Mouse (Mus musculus) thymus, postnatal 36 days (tissue): Measurements from ENCODE around the gene Pdzd2.

ENCODE experiments used
- DNase-seq, 2 experiments: peaks; one replicate each; pipeline ENCODE4 v3.0.0; 2022; ENCODE audit warnings: mixed read lengths in 2 of 2

Gene Pdzd2

DNA sequence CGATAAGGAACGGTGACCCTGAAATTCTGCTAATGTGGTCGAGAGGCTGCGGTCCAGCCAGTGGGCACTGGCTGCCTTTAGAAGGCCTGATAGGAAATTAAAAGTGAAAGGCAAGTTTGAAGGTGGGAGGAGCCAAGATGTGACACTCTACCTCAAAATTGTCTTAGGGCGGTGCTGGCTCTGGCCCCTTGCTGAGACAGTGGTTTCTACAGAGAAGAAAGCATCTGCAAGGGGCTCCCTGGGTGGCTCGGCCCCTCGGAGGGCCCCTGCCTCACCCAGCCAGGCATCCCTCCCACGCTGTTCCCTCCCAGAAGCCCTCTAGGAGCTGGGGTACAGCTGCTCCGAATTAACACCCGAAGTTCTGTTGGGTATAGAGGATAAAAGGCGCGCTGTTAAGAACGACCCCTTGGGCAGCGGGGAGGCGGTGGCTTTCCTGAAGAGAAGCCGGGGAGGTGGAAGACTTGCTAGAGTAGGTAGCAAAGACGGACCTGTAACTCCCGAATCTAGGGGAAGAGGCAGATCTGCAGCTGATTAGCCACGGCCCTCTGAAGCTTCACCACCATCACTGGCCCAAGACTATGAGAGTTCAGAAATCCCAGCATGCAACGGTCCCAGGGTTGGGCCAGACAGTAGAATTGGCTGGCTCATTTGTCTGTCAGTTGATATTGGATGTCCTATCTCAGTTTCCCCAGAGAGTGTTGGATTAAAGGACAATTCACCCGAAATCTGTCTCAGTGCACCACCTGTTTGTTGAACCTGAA, 71.8 kb downstream of the Pdzd2 start:
- DNase-seq, result peak; percentile 6 to 14

DNA sequence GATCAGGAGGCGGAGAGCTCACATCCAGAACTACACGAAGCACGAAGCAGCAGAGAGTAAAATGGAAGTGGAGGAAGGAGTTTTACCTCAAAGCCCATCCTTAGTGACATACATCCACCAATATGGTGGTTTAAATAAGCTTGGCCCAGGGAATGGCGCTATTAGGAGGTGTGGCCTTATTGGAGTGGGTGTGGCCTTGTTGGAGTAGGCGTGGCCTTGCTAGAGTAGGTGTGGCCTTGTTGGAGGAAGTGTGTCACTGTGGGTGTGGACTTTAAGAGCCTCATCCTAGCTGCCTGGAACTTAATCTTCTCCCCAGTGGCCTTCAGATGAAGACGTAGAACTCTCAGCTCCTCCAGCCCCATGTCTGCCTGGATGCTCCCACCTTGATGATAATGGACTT, 73.8 kb downstream of the Pdzd2 start:
- DNase-seq, result no peak

DNA sequence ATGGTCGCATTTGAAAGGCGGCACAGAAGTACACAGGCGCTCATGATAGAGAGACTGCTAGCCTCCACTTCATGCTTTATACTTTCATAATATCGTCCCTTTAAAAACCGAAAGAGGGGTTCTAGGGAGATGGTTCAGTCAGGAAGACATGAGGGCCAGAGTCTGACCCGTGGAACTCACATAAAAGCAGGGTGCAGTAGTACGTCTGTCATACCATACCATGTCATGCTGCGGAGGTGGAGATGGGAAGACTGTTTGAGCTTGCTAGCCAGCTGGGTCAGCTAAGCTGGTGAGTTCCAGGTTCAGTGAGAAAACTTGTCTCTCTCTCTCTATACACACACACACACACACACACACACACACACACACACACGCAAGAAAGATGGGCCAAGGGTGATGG, 76.4 kb downstream of the Pdzd2 start:
- no peak for DNase-seq

DNA sequence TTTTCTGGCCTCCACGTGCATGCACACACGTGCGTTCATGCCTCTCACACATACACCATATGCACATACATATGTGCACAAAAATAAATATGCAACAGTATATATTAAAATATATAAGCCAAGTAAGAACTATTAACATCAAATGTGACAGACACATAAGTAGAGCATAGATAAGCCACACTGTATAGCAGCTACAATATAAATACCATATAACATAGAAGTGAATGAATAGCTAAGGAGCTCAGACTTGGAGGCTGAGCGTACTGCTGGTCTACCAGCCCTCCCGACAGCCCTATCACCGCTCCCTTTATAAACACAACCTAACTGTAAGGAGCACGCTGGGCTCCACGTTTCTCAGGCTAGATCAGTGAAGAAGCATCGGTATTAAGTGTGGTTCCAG, 79.4 kb downstream of the Pdzd2 start:
- DNase-seq, result no peak

DNA sequence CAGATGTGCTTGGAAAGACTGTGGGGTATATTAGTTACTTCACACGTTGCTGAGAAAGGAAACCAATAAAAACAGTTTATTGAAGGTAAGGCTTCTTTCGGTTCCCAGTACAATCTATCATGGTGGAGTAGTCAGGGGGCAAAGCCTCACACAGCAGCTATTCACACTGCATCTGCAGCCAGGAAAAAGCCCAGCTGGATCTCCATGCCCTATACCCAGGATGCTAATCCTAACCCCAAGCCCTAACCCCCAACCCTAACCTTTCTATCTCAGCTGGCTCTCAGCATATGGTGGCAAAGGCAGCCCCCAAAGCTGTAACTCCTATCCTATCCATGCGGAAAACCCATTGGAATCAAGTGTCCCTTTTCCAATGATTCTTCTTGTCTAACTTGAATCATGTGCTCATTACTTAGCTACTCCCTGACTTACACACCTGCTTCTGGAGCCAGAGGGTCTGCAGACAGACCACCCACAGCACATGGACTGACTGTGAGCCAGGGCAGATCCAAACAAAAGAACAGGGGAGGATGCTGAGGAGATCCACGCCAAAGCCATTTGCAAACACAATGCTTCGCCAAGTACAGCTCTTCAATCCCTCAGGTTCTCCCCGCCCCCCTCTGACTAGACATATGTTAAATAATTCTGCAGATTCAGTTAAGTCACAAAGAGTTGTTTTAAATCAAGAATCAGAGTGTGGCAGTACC, 83.6 kb downstream of the Pdzd2 start:
- no peak for DNase-seq

DNA sequence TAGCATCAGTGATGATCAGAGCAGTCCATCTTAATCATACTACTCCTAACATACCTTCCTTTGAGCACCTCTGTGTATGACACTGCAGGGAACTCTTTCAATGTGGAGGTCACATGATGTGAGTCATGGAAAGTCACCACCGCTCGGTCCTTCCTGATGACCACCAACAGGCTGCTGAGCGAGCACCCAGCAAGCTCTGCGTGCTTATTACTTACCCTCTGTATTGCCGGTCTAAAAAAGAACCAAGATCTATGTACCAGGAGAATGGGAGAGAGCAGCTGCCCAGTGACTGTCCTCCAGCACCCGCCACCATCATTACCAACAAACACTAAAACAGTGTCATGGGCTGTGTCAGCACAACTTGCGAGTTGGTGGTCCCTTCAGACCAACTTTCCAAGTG, 84.4 kb downstream of the Pdzd2 start:
- DNase-seq, result no peak

DNA sequence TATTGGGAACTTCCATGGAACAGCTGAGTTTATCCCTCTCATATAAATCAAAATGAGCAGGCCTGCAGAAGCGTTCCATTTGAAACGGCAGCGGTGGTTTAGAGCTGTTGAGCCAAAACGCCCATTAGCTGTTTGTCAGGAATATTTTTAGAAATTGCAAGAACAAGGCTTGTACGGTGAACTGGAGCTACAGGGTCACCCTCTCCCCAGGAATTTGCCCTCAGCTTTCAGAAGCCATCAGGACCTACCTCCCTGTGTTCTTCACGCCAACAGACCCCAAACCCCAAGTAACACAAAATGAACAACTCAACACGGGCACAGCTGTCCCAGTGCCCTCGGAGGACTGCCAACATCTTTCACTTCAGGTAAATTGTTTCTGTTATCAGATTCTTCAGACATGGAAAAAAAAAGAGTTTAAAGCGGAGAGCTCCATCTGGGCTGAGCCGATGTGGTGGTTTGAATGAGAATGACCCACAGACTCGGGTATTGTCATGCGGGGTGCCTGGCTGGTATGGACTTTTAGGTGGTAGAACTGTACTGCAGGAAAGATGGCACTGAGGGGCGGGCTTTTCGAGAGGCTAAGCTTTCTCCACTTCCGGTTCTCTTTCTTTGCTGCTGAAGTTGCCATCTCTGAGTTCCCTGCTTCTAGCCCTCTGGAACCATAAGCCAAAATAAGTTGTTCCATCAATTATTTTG, 87.2 kb downstream of the Pdzd2 start:
- DNase-seq, result no peak

DNA sequence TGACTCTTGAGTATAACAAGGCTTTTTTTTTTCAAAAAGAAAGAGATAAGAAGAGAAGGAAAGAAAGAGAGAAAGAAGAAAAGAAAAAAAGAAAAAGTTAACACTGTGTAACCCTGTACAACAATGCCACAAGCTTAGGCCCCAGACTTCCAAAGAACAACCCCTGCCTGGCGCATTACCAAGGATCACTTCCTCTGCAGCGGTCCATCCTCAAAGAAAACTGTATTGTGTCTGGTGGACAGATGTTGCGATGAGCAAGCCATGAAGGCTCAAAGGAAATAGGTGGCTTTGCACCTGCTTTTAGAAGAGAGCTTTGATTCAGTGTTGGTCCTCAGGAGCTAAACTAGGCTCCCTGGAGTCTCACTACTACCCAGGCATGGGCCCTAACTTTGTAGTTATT, 89.5 kb downstream of the Pdzd2 start:
- no peak for DNase-seq

DNA sequence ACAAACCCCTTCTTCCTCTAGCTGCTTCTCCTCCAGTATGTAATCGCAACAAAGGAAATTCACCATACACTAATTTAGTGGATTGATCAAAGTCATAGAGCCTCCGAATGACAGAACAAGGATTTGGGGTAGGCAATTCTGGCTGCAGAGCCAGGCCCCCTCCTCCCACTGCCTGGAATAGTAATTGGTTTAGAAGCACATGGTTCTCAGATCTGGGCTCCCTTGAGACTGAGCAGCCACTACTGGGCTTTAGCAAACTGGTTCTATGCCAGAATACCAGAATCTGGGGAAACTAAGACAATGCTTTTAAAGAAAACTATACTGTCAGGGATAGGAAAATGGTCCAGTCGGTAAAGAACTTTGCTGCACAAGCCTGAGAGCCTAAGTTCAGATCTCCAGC, 90.0 kb downstream of the Pdzd2 start:
- no peak for DNase-seq

DNA sequence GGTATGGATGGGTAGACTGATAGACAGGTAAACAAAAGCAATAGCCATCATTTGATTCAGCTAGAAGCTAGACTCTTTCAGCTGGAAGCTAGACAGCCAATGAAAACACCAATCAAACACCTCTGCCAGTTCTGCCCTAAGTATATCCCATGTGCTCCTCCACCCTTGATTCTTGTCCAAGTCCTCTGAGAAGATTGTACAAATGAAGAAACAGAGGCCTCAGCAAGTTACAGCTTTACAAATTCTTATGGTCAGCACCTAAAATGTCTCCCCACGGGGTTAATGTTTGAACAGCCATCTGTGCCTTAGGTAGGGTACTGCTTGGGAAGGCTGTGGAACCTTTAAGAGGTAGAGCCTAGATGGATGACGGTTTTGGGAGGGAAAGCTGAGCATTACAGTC, 90.6 kb downstream of the Pdzd2 start:
- no peak for DNase-seq

DNA sequence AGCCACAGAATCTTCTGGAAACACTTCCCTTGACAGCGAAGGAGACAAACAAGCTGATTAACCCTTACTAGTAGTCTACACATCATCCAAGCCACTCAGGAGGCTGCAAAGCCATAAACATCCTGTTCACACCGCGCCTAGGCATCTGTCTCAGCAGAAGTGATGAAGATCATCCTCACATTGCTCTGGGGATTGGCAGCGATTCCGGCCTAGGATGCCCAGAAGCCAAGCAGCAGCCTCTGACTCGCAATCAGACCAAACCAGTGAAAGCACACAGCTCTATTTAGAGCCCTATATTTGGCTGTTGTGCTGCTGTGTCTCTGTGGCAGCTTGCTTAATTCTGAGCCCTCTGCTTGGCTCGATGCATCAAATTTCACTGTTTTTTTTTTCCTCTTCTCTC, 99.0 kb downstream of the Pdzd2 start:
- no peak for DNase-seq

DNA sequence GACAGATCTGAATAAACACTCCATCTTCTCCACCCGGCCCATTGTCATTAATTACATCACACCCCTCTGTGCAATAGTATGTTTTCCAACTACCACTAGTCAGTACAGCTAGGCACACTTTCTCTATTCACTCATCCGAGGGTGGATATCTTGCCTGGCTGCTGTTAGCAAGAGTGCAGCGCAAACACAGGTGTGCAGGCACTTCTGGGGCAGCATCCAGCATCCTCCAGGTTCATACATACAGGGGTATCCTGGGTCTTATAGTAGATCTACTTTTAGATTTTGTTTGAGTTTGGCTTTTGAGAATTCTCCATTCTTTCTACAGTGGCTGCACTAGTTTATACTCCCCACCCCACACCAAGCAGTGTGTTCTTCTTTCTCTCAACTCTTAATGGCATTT, 99.9 kb downstream of the Pdzd2 start:
- DNase-seq, result no peak

DNA sequence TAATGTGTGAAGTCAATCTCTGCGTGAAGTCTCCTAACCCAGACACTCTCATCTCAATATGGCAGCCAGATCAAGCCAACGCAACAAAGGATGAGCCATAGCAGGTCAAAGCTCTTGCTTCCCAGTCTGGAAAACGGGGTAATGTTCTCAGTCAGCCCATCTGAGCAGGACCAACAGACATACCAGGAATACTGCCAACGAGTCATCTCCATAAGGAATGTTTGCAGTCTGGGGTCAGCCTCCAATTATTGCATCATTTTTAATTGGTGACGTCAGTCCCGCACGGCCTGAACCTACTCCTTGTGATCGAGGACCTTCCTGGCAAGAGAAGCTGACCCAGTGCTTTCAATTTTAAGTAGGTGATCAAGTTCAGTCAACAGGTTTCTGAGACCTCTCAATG, 100.5 kb downstream of the Pdzd2 start:
- no peak for DNase-seq

DNA sequence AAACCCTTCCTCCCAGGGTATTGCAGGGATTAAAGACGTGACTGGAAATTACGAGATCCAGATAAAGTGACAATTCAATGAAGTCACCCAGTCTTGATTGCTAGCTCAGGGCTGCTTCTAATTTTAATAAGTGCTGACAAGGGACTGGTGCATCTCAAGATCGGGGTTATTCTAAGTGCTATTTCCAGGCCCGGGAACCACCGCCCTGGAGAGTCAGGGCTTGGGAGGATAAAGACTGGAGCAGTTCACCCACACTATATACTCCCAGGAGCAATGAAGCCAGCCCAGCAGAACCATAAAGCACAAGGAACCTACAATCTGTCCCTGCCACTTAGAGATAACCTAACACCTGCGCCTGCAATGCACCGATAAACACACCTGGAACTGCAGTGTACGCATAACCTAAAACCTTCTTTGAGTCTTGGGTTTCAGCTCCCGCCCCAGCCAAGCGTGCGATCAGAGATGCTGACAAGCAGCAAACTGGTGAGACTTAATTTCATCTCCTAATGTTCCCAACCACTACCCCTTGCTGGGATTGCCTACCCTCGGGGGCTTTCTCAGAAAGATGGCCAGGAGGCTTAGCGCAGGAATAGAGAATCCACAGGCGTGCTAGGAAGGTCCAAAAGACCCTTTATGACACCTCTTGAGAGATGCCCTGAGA, 101.2 kb downstream of the Pdzd2 start:
- no peak for DNase-seq

DNA sequence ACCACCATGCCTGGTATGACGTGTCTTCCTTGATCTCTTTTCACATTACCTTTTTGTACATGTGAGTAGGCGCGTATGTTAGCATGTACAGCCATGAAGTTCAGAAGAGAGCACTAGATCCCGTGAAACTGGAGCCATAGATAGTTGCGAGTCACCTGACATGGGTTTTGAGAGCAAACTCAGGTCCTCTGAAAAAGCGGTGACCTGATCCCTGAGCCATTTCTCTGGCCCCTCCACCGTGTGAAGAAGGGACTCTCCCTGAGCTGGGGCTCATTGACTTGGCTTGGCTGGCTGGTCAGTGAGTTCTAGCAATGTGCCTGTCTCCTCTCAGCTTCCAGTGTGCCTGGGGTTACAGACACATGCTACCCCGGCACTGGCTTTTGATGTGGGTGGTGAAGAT, 102.2 kb downstream of the Pdzd2 start:
- no peak for DNase-seq

DNA sequence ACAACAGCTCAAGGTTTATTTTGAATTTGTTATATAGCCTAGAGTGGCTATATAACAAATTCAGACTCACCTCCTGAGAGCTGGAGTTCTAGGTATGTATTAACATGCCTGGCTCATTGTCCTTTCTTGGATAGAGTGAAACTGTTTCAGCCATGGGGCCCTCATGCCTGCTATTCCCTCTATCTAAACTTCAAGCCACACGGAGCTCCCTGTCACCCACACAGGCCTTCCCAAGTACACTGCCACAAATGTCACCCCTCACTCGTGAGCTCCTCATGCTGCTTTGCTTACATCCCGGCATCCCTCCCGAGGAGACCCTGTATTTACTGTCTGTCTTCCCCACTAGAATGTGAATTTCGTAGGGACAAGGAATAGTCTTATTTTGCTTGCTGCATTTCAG, 103.3 kb downstream of the Pdzd2 start:
- no peak for DNase-seq

DNA sequence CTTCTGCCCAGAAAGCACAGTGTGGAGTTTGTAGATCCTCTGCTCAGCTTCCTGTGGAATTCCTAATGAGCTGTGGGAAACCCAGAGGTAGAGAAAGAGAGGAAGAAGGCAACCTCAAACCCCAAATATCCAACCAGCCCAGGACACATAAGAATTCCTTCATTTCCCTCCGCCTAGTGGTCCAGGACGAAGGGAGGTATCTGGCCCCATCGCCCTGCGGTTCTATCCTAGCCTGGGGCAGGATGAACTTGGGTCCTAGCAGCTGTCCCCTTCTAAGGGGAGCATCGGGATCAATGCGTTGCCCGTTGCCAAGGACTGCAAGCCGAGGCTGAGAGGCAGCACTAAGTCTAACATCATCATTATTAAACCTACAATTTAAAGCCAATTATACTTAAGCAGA, 104.8 kb downstream of the Pdzd2 start:
- DNase-seq, result no peak

DNA sequence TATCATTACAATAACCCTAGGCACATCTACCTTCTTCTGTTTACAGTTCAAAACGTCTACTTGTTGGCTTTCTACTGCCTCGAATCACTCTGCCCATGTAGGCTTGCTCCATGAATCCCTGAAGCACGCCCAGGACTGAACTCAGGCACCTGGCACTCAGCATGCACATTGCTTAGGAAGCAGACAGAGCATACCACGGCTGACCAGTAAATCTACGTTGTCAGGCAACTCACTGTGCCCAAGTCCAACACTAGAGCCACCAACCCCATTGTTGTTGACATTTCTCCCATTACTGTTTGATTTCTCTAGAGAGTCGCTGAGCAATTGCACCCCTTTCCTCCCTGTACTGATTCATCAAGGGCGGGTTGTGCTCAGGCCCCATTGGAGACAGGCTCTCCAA, 110.6 kb downstream of the Pdzd2 start:
- no peak for DNase-seq

DNA sequence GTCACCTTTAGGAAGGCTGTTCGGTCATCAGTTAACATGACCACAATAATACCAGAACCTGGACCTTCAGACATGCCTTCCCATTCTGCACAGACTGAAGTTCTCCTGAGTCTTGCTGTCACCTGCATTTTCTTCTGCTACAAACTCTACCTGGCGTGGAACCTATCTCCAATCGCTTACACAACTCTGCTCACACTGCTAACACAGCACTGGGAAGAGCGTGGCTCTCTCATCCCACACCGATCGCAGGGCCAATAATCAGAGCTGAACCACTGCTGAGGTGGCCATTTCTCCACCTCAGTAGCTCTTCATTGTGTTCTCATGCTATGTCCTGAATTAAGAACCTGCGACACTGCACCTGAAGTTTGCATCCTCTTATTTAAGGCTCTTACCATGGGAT, 111.3 kb downstream of the Pdzd2 start:
- no peak for DNase-seq

DNA sequence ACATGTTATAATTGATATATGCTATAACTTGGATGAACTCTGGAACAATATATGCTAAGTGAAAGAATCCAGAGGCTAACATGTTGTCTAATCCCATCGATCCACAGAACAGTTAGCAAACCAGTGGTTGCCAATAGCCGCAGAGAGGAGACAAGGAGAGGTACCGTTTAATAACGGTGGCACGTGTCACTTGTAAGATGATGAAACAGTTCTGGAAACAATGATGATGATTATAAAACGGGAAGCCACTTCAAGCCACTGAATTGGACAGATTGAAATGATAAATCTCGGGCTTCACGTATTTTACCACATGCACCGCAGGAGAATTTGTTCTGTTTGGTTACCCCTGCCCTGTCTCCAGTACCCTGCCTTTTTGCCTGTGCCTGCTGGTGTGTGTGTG, 112.8 kb downstream of the Pdzd2 start:
- DNase-seq, result no peak

DNA sequence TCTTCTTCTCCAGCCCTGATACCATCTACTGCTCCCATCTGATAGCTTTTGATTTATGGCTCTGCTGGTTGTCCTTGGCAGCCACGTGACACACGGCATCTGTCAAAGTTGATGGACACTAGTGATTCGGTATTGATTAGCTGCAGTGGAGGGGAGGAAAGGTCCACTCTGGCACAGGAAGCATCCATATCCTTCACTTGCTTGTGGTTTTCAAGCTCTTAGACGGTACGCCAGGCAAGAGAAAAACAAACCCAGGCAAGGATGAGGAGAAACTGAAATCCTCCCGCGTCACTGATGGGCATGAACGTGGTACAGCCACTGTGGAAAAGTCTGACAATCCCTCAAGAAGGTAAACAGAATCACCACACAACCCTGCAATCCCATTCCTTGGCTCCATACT, 113.6 kb downstream of the Pdzd2 start:
- no peak for DNase-seq

DNA sequence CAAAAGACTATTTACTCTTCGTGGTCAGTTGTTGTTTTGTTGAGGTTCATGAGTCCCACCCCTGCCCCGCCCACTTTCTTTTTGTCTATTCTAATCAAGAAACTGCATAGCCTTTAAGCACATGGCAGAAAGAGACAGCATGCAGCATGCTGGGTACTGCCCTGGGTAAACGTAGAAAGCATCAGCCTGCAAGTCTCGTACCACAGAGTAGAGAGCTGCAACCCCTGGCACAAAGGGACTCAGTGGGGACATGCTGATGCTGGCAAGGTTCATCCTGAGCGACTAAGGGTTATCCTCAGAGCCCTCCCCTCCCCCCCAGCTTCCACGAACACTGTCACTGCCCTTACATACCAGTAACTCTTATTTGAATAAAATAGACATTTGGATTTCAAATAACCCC, 114.2 kb downstream of the Pdzd2 start:
- no peak for DNase-seq

DNA sequence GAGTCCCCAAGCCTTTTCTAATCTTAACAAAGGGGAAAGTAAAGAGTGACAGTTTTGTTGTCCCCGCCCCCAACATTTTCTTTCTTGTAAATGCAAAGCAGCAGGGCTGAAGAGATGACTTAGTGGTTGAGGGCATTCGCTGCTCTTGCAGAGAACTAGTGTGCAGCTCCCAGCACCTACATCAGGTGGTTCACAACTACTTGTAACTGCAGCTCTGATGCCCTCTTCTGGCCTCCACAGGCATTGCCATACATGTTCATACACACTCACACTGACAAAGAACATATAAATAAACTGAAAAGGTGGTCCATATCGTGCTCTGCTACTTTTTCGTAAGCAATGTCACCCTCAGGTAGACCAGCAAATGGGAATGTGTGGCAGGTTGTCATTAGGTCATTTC, 116.2 kb downstream of the Pdzd2 start:
- no peak for DNase-seq

DNA sequence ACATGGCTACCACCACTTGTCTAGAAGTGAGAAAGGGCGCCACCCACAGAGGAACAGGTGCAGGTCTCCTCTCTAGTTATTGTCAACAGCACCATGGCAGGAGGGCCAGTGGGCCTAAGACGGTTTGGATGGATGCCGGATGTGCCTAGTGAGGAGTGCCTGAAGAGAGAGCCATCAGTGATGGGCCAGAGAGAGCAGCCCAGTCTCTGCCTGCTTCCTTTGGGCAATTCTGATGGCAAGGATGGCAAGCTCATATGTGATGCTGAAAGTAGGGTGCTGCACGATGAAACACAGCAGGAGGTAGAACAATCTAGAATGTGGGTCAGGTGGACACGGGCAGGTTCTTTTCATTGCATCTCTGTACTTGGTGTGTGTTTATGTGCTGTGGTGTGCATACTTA, 117.0 kb downstream of the Pdzd2 start:
- DNase-seq, result no peak
